Comparison of ENCODE assay signal across 9 mouse cellular contexts in the genomic region with DNA sequence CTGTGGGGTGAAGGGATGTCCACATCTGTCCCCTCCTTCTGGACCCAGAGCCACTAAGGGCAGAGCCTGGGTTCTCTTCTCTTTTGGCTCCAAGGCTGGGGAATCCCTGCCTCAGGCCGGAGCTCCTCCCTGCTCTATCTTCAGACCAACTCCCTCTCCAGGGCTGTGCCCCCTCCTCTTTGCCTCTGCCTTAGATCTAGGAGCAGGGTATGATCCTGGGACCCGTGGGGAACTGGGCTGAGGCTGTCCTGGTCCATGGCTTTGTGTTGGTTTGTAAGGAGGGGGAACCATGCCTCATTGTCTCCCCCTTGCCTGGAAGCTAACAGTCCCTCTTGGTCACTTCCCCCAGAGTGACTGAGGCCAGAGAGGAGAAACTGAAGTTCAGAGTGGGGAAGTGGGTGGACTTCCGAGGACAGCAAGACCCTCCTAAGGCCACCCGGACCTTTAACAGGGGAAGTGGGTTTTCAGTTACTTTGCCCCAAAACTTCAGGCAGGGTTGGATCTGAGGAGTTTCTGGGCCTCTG. TPM values are rescaled to one million over a fixed set of nuclear protein-coding genes. Genes with fewer than 3 reads are reported as not detected.
A peak's percentile ranks its signal among the peaks of the same experiment; 100 is the strongest.
DNase-seq lines count a peak whose midpoint lies in the region; ATAC-seq and TF ChIP-seq lines count a peak whose summit lies in the region.
"Had no signal": no experiment of that assay in that cellular context is flagged by ENCODE, and none has a peak within 500 bp of the region (broad histone marks: within the 10 kb centered on the region; RNA-seq: fewer than 3 reads in every experiment).

No protein-coding gene starts in this region.

- no peak overlapping the region for H3K27ac ChIP-seq in heart, postnatal 0 days (ENCODE audit: low read depth)

- peaks cover 39% of the 10 kb centered on the region for H3K4me1 ChIP-seq in heart, postnatal 0 days (ENCODE audit: control insufficient read depth, insufficient read depth)
- H3K4me1 ChIP-seq in megakaryocyte, embryonic 14.5 days = peaks cover 17% of the 10 kb centered on the region

- peak; percentile 32 for DNase-seq in embryo, embryonic 10.5 days (ENCODE audit: low spot score)
- DNase-seq in embryo, embryonic 10 days (ENCODE audit: low spot score) = no peak
- no peak for DNase-seq in heart, postnatal 0 days (ENCODE audit: low spot score)
- DNase-seq in frontal cortex, adult 2 months (ENCODE audit: extremely low spot score in 1 of 2, low spot score in 1 of 2) = no peak
- DNase-seq in cerebellum, adult 11-12 months = no peak
- no peak for DNase-seq in cerebellum, postnatal 4 days (ENCODE audit: low spot score in 2 of 2)

- no peak for TF ChIP-seq EP300 in heart, postnatal 0 days (IDR thresholded peaks at IDR 0.05; ENCODE audit: low read depth)

- no peaks in the 10 kb centered on the region for H3K36me3 ChIP-seq in C2C12 (ENCODE audit: control insufficient read depth, insufficient read depth)
- H3K36me3 ChIP-seq in heart, postnatal 0 days (replicated peaks; ENCODE audit: control insufficient read depth, insufficient read depth, low read length) = no peaks in the 10 kb centered on the region
- H3K36me3 ChIP-seq in megakaryocyte, embryonic 14.5 days (replicated peaks; ENCODE audit: low read length) = no peaks in the 10 kb centered on the region

- peak overlapping the region; percentile 56 for H3K9ac ChIP-seq in heart, postnatal 0 days (replicated peaks; ENCODE audit: low read depth, low read length)

- no peak for ATAC-seq in heart, postnatal 0 days (ENCODE audit: insufficient read depth, low read depth)

- no peaks in the 10 kb centered on the region for H3K9me3 ChIP-seq in heart, postnatal 0 days (replicated peaks; ENCODE audit: control insufficient read depth, low read length)
- H3K9me3 ChIP-seq in megakaryocyte, embryonic 14.5 days = no peaks in the 10 kb centered on the region

- H3K27me3 ChIP-seq in C2C12 (ENCODE audit: control insufficient read depth, insufficient read depth, insufficient read length) = no peaks in the 10 kb centered on the region
- peaks cover 21% of the 10 kb centered on the region for H3K27me3 ChIP-seq in heart, postnatal 0 days (ENCODE audit: control insufficient read depth, insufficient read depth, low read length)
- H3K27me3 ChIP-seq in megakaryocyte, embryonic 14.5 days (replicated peaks) = peaks cover 97% of the 10 kb centered on the region

- H3K79me2 ChIP-seq in C2C12 (ENCODE audit: control insufficient read depth, insufficient read depth) = peaks cover 38% of the 10 kb centered on the region

- H3K4me3 ChIP-seq in C2C12 (ENCODE audit: insufficient read depth, poor library complexity, severe bottlenecking) = peak overlapping the region; percentile 48
- H3K4me3 ChIP-seq in heart, postnatal 0 days (ENCODE audit: low read depth, low read length) = peak overlapping the region; percentile 58
- peak overlapping the region; percentile 31 for H3K4me3 ChIP-seq in megakaryocyte, embryonic 14.5 days (replicated peaks)

- H3K4me2 ChIP-seq in heart, postnatal 0 days (ENCODE audit: low read depth, low read length) = peak overlapping the region; percentile 90

- TF ChIP-seq CTCF in C2C12 (IDR thresholded peaks at IDR 0.05; ENCODE audit: control insufficient read depth, insufficient read depth, insufficient read length) = no peak
- TF ChIP-seq CTCF in heart, postnatal 0 days (IDR thresholded peaks at IDR 0.05; ENCODE audit: low read depth) = no peak

- H3K79me3 ChIP-seq in C2C12 (ENCODE audit: low read depth) = peaks cover 3% of the 10 kb centered on the region

- 46% methylated on average over 4 of the region's 4 CpGs for WGBS in heart, postnatal 0 days

- H3ac ChIP-seq in C2C12 (ENCODE audit: control insufficient read depth, insufficient read length, low read depth) = peak overlapping the region; percentile 90

TF ChIP-seq in C2C12, 6 proteins besides CTCF, POLR2A, EP300 and RAD21:
- no peak for TF ChIP-seq USF1 (IDR thresholded peaks at IDR 0.05; ENCODE audit: low read depth)
- no peak for TF ChIP-seq MAX (IDR thresholded peaks at IDR 0.05)
- no peak for TF ChIP-seq CEBPB (IDR thresholded peaks at IDR 0.05; ENCODE audit: low read depth)
- TF ChIP-seq MYOD1 (IDR thresholded peaks at IDR 0.05; ENCODE audit: control insufficient read depth, insufficient read length, low read depth) = no peak
- no peak for TF ChIP-seq MYOG (IDR thresholded peaks at IDR 0.05; ENCODE audit: control insufficient read depth, extremely low read depth, insufficient read length)
- no peak for TF ChIP-seq FOSL1 (IDR thresholded peaks at IDR 0.05; ENCODE audit: insufficient read depth, low read length, poor library complexity, severe bottlenecking)

RNA-seq across cellular contexts. Expression of a gene that starts 0.8 kb away (rescaled TPM):
- 120 TPM for polyA plus RNA-seq in C2C12 (2012; fragmentation: generic; extraction: Trizol)
- total RNA-seq in heart, postnatal 0 days (2014; rRNA removed; ENCODE audit: low replicate concordance) = 14.2 and 29.3 TPM in 2 replicates
- polyA plus RNA-seq in heart, postnatal 0 days (2015; fragmentation: Nextera tagmentation; extraction: Ambion mirVana) = 23.6 and 26.6 TPM in 2 replicates
- polyA plus RNA-seq in megakaryocyte, embryonic 14.5 days (2012; ENCODE audit: insufficient read depth, low replicate concordance) = 14.3 TPM in 1 of 2 replicates, not detected in the other
- 22.6 and 24.7 TPM in 2 replicates for polyA plus RNA-seq in frontal cortex, adult 2 months (2012; rRNA removed)
- total RNA-seq: megakaryocyte-erythroid progenitor cell, adult 5-6 weeks had no signal

RNA-seq across cellular contexts. Expression of a gene that starts 31.8 kb away (rescaled TPM):
- 26.4 TPM for polyA plus RNA-seq in C2C12 (2012; fragmentation: generic; extraction: Trizol)
- 49.0 and 67.2 TPM in 2 replicates for total RNA-seq in heart, postnatal 0 days (2014; rRNA removed; ENCODE audit: low replicate concordance)
- 18.9 and 19.8 TPM in 2 replicates for polyA plus RNA-seq in heart, postnatal 0 days (2015; fragmentation: Nextera tagmentation; extraction: Ambion mirVana)
- polyA plus RNA-seq in megakaryocyte, embryonic 14.5 days (2012; ENCODE audit: insufficient read depth, low replicate concordance) = 0.29 TPM in 1 of 2 replicates, not detected in the other
- polyA plus RNA-seq in frontal cortex, adult 2 months (2012; rRNA removed) = 20.5 and 27.1 TPM in 2 replicates

RNA-seq across cellular contexts. Expression of a gene that starts 40.2 kb away (rescaled TPM):
- 4.0 TPM for polyA plus RNA-seq in C2C12 (2012; fragmentation: generic; extraction: Trizol)
- total RNA-seq in heart, postnatal 0 days (2014; rRNA removed; ENCODE audit: low replicate concordance) = 2.1 TPM in 2 replicates
- 0.70 and 0.96 TPM in 2 replicates for polyA plus RNA-seq in heart, postnatal 0 days (2015; fragmentation: Nextera tagmentation; extraction: Ambion mirVana)
- 0.04 and 5.0 TPM in 2 replicates for polyA plus RNA-seq in megakaryocyte, embryonic 14.5 days (2012; ENCODE audit: insufficient read depth, low replicate concordance)
- polyA plus RNA-seq in frontal cortex, adult 2 months (2012; rRNA removed) = 6.6 and 8.9 TPM in 2 replicates

Comparison
In these comparisons a context has a peak if more than half of its experiments do, and no peak if none do; other contexts are left out.
1. RNA of a gene that starts 31.8 kb away (polyA plus RNA-seq): 20.5 to 27.1 TPM in frontal cortex, adult 2 months, 26.4 TPM in C2C12 (single experiment) and 18.9 to 19.8 TPM in heart, postnatal 0 days; 0.29 TPM in megakaryocyte, embryonic 14.5 days; every median in the first group is over 10 times any median in the second.
2. Peak in every context shown above with its lines, with median percentiles within 50 percentile points of each other: H3K4me3 ChIP-seq.